Mouse (Mus musculus): Measurements from ENCODE around the gene Zfp524.

- TF ChIP-seq CTCF (IDR thresholded peaks at IDR 0.05; ENCODE audit: borderline replicate concordance, extremely low read depth, insufficient read depth, insufficient read length), result no peak
- TF ChIP-seq POLR2A (IDR thresholded peaks at IDR 0.05; ENCODE audit: borderline replicate concordance, extremely low read depth, insufficient read depth, insufficient read length, poor library complexity, severe bottlenecking), result no peak
Measured at GRCm38 (mm10) chr7:5029946-5030345, 15.7 kb downstream of the Zfp524 start.

Data from brain, embryonic 14.5 days (tissue).